Mouse (Mus musculus): ENCODE results near the gene Ddx56. TPM values are rescaled to one million over a fixed set of nuclear protein-coding genes. Genes with fewer than 3 reads are reported as not detected.

The Ddx56 gene
- polyA plus RNA-seq, 1 experiment from 2014 or later = 91.7 TPM

Other genes starting within 250 kb of the Ddx56 start
- gene Camk2b, start 201.4 kb downstream of the Ddx56 start, polyA plus RNA-seq (2014; fragmentation: Nextera tagmentation; extraction: Ambion mirVana) = 51.6 and 87.1 TPM in 2 replicates
- gene A730071L15Rik, start 67.7 kb downstream of the Ddx56 start, polyA plus RNA-seq (2014; fragmentation: Nextera tagmentation; extraction: Ambion mirVana) = 0.35 and 0.95 TPM in 2 replicates
- gene Nudcd3, start 67.4 kb downstream of the Ddx56 start, polyA plus RNA-seq (2014; fragmentation: Nextera tagmentation; extraction: Ambion mirVana) = 49.7 and 50.3 TPM in 2 replicates
- 0.05 TPM in 1 of 2 replicates, not detected in the other for gene Npc1l1, start 37.6 kb downstream of the Ddx56 start, polyA plus RNA-seq (2014; fragmentation: Nextera tagmentation; extraction: Ambion mirVana)
- gene Tmed4, start 7.1 kb upstream of the Ddx56 start, polyA plus RNA-seq (2014; fragmentation: Nextera tagmentation; extraction: Ambion mirVana) = 171 and 172 TPM in 2 replicates
- gene Ogdh, start 23.9 kb upstream of the Ddx56 start, polyA plus RNA-seq (2014; fragmentation: Nextera tagmentation; extraction: Ambion mirVana) = 54.8 and 72.0 TPM in 2 replicates
- 28.6 and 32.6 TPM in 2 replicates for gene Zmiz2, start 121.3 kb upstream of the Ddx56 start, polyA plus RNA-seq (2014; fragmentation: Nextera tagmentation; extraction: Ambion mirVana)
- gene Ppia, start 147.7 kb upstream of the Ddx56 start, polyA plus RNA-seq (2014; fragmentation: Nextera tagmentation; extraction: Ambion mirVana) = 4,105 and 4,592 TPM in 2 replicates
- 593 and 826 TPM in 2 replicates for gene H2afv, start 176.7 kb upstream of the Ddx56 start, polyA plus RNA-seq (2014; fragmentation: Nextera tagmentation; extraction: Ambion mirVana)
- gene Purb, start 208.1 kb upstream of the Ddx56 start, polyA plus RNA-seq (2014; fragmentation: Nextera tagmentation; extraction: Ambion mirVana) = 8.7 and 12.1 TPM in 2 replicates